Mouse (Mus musculus): ENCODE measurements around the gene 1700020A23Rik.

- TF ChIP-seq CTCF (IDR thresholded peaks at IDR 0.05; ENCODE audit: extremely low read depth, insufficient read length, insufficient replicate concordance, low read depth, low read length) (no peak), POLR2A (IDR thresholded peaks at IDR 0.05; ENCODE audit: low read depth, low read length) (no peak)
Observed at GRCm38 (mm10) chr2:130397186-130397985, 7.7 kb upstream of the 1700020A23Rik start, which contains the start of gene Cpxm1.
